Mouse (Mus musculus) bone marrow macrophage, adult 2 months (primary cell): ENCODE data around the gene Lipa.

Source experiments
- CTCF ChIP-seq: IDR thresholded peaks from 2 replicates; pipeline ENCODE4 v1.5.1; 2012; ENCODE audit warnings: low read depth, mild to moderate bottlenecking, low read length, moderate library complexity
- POLR2A ChIP-seq: IDR thresholded peaks from 2 replicates; pipeline ENCODE4 v1.6.1; 2012; ENCODE audit warnings: mild to moderate bottlenecking, low read depth, low read length, borderline replicate concordance

GRCm38 (mm10) chr19:34532061-34532751, 4.9 kb upstream of the Lipa start:
- TF ChIP-seq CTCF: no peak
- TF ChIP-seq POLR2A: no peak
